Mouse (Mus musculus) forebrain, embryonic 10.5 days (tissue): ENCODE results near the gene Ubr4. TPM values are rescaled to one million over a fixed set of nuclear protein-coding genes. Genes with fewer than 3 reads are reported as not detected.
"Not testable (repeated sequence)": the region's sequence is repeated elsewhere in the genome, so short reads cannot be mapped to it uniquely, and the experiment has no call there.

ENCODE experiments used
- DNase-seq: peaks from one replicate; pipeline ENCODE4 v3.0.0-alpha.2; 2017; ENCODE audit warnings: low spot score; ENCODE audit errors: extremely low spot score
- H3K27ac ChIP-seq: fragments of 300-500 bp; sonication (generic); 2 replicates; pipeline ENCODE4 v1.5.1; 2016; ENCODE audit warnings: mild to moderate bottlenecking
- H3K27me3 ChIP-seq: fragments of 300-500 bp; sonication (generic); 2 replicates; pipeline ENCODE4 v1.6.1; 2016; ENCODE audit warnings: mild to moderate bottlenecking; ENCODE audit not compliant: poor library complexity, severe bottlenecking
- H3K36me3 ChIP-seq: fragments of 300-500 bp; sonication (generic); replicated peaks from 2 replicates; pipeline ENCODE4 v1.6.1; 2016; ENCODE audit warnings: mild to moderate bottlenecking, moderate library complexity
- H3K4me1 ChIP-seq: fragments of 300-500 bp; sonication (generic); 2 replicates; pipeline ENCODE4 v1.6.1; 2016
- H3K4me3 ChIP-seq: fragments of 300-500 bp; sonication (generic); 2 replicates; pipeline ENCODE4 v1.5.1; 2016; ENCODE audit warnings: mild to moderate bottlenecking, moderate library complexity
- H3K9me3 ChIP-seq: fragments of 300-500 bp; sonication (generic); 2 replicates; pipeline ENCODE4 v1.6.1; 2016; ENCODE audit warnings: mild to moderate bottlenecking, moderate library complexity
- WGBS: fragments of 180-500 bp; shearing (Covaris S2); methylation state at CpG from one replicate; pipeline ENCODE4 v1.1.7; 2016; 5-methylcytosine and 5-hydroxymethylcytosine counted together
- polyA plus RNA-seq: library from polyadenylated mRNA; unstranded; fragments of >200 nt; fragmentation: Nextera tagmentation; extraction: Ambion mirVana; gene quantifications from 2 replicates; pipeline ENCODE4 v1.2.1, GENCODE M21; 2016

Gene Ubr4
- polyA plus RNA-seq, 1 experiment from 2014 or later = 63.4 TPM

- Histone ChIP-seq H3K36me3 (peaks cover 98% of the 10 kb centered on the region), H3K4me3 (no peak overlapping the region), H3K27ac (no peak overlapping the region), H3K27me3 (no peaks in the 10 kb centered on the region), H3K4me1 (no peaks in the 10 kb centered on the region), H3K9me3 (no peaks in the 10 kb centered on the region)
- no peak for DNase-seq
- WGBS = 90% methylated on average over 4 of the region's 4 CpGs
These were observed 20.7 kb downstream of the Ubr4 start for GRCm38 (mm10) chr4:139373130-139373529.

- WGBS = 94% methylated on average over 10 of the region's 10 CpGs
- peaks cover 96% of the 10 kb centered on the region for H3K36me3 ChIP-seq
These were observed 21.1 kb downstream of the Ubr4 start for GRCm38 (mm10) chr4:139373531-139373930.

GRCm38 (mm10) chr4:139379719-139380118 lies 27.3 kb downstream of the Ubr4 start:
- H3K36me3 ChIP-seq = peaks cover 36% of the 10 kb centered on the region
- no peak for DNase-seq
- H3K9me3 ChIP-seq = no peaks in the 10 kb centered on the region
- peaks cover 28% of the 10 kb centered on the region for H3K4me1 ChIP-seq
- peak overlapping the region; percentile 91 for H3K27ac ChIP-seq
- peak overlapping the region; percentile 95 for H3K4me3 ChIP-seq
- H3K27me3 ChIP-seq = no peaks in the 10 kb centered on the region
- WGBS = 12% methylated on average over 8 of the region's 8 CpGs

More at GRCm38 (mm10) chr4:139373531-139373930, 21.1 kb downstream of the Ubr4 start:
- DNase-seq = no peak
- H3K4me3 ChIP-seq = no peak overlapping the region
- H3K9me3 ChIP-seq = no peaks in the 10 kb centered on the region
- no peaks in the 10 kb centered on the region for H3K4me1 ChIP-seq
- no peaks in the 10 kb centered on the region for H3K27me3 ChIP-seq
- H3K27ac ChIP-seq = no peak overlapping the region

GRCm38 (mm10) chr4:139380207-139380748 lies 27.9 kb downstream of the Ubr4 start:
- Histone ChIP-seq H3K4me1 (peaks cover 28% of the 10 kb centered on the region), H3K9me3 (no peaks in the 10 kb centered on the region), H3K27me3 (no peaks in the 10 kb centered on the region), H3K4me3 (peak overlapping the region; percentile 95), H3K27ac (peak overlapping the region; percentile 91), H3K36me3 (peaks cover 30% of the 10 kb centered on the region)
- under 1% methylated on average over 54 of the region's 54 CpGs for WGBS
- DNase-seq = peak; percentile 99

- peak overlapping the region; percentile 95 for H3K4me3 ChIP-seq
- peak overlapping the region; percentile 91 for H3K27ac ChIP-seq
- peaks cover 28% of the 10 kb centered on the region for H3K4me1 ChIP-seq
- H3K27me3 ChIP-seq = no peaks in the 10 kb centered on the region
- H3K9me3 ChIP-seq = no peaks in the 10 kb centered on the region
- peaks cover 24% of the 10 kb centered on the region for H3K36me3 ChIP-seq
- 4% methylated on average over 44 of the region's 44 CpGs for WGBS
- DNase-seq = no peak
These were observed 28.5 kb downstream of the Ubr4 start for GRCm38 (mm10) chr4:139380775-139381451.

GRCm38 (mm10) chr4:139381452-139381845 lies 29.0 kb downstream of the Ubr4 start:
- H3K27ac ChIP-seq = 0 out of 2 replicates have a peak overlapping the region, but pooled peaks have one; percentile 91
- peak overlapping the region; percentile 95 for H3K4me3 ChIP-seq
- DNase-seq = no peak
- peaks cover 28% of the 10 kb centered on the region for H3K4me1 ChIP-seq
- H3K36me3 ChIP-seq = peaks cover 18% of the 10 kb centered on the region
- H3K9me3 ChIP-seq = no peaks in the 10 kb centered on the region
- 64% methylated on average over 4 of the region's 4 CpGs for WGBS
- no peaks in the 10 kb centered on the region for H3K27me3 ChIP-seq

GRCm38 (mm10) chr4:139382231-139382630 lies 29.8 kb downstream of the Ubr4 start:
- WGBS = 85% methylated on average over 7 of the region's 7 CpGs
- Histone ChIP-seq H3K27me3 (no peaks in the 10 kb centered on the region), H3K4me3 (peak overlapping the region; percentile 95; the same call in 1 of the 2 replicates), H3K9me3 (no peaks in the 10 kb centered on the region), H3K4me1 (peaks cover 28% of the 10 kb centered on the region), H3K27ac (no peak overlapping the region), H3K36me3 (peaks cover 10% of the 10 kb centered on the region)
- DNase-seq = no peak

- Histone ChIP-seq H3K4me1 (peaks cover 23% of the 10 kb centered on the region), H3K36me3 (peaks cover 27% of the 10 kb centered on the region)
- DNase-seq, H3K4me3 ChIP-seq, H3K27ac ChIP-seq, H3K9me3 ChIP-seq, H3K27me3 ChIP-seq: not testable (repeated sequence)
- WGBS = 93% methylated on average over 5 of the region's 5 CpGs
These were observed 33.4 kb downstream of the Ubr4 start for GRCm38 (mm10) chr4:139385841-139386240.

GRCm38 (mm10) chr4:139386869-139387319 lies 34.5 kb downstream of the Ubr4 start:
- no peak for DNase-seq
- Histone ChIP-seq H3K27ac (no peak overlapping the region), H3K9me3 (no peaks in the 10 kb centered on the region), H3K4me3 (no peak overlapping the region), H3K4me1 (peaks cover 13% of the 10 kb centered on the region), H3K27me3 (no peaks in the 10 kb centered on the region), H3K36me3 (peaks cover 37% of the 10 kb centered on the region)
- WGBS = 79% methylated on average over 6 of the region's 6 CpGs

- WGBS = 90% methylated on average over 4 of the region's 4 CpGs
- Histone ChIP-seq H3K4me3 (no peak overlapping the region), H3K4me1 (no peaks in the 10 kb centered on the region), H3K9me3 (no peaks in the 10 kb centered on the region), H3K27me3 (no peaks in the 10 kb centered on the region), H3K36me3 (peaks cover 62% of the 10 kb centered on the region), H3K27ac (no peak overlapping the region)
- DNase-seq = no peak
These were observed 37.1 kb downstream of the Ubr4 start for GRCm38 (mm10) chr4:139389557-139389956.

- DNase-seq = no peak
- Histone ChIP-seq H3K9me3 (no peaks in the 10 kb centered on the region), H3K27ac (no peak overlapping the region), H3K36me3 (peaks cover 97% of the 10 kb centered on the region), H3K4me1 (no peaks in the 10 kb centered on the region), H3K27me3 (no peaks in the 10 kb centered on the region), H3K4me3 (no peak overlapping the region)
- 82% methylated on average over 2 of the region's 2 CpGs for WGBS
These were observed 43.0 kb downstream of the Ubr4 start for GRCm38 (mm10) chr4:139395431-139395830.

- DNase-seq = no peak
- Histone ChIP-seq H3K36me3 (peaks cover 99% of the 10 kb centered on the region), H3K4me1 (no peaks in the 10 kb centered on the region), H3K9me3 (no peaks in the 10 kb centered on the region), H3K4me3 (no peak overlapping the region), H3K27ac (no peak overlapping the region), H3K27me3 (no peaks in the 10 kb centered on the region)
- 86% methylated on average over 5 of the region's 5 CpGs for WGBS
These were observed 48.1 kb downstream of the Ubr4 start for GRCm38 (mm10) chr4:139400487-139400886.

- Histone ChIP-seq H3K27me3 (no peaks in the 10 kb centered on the region), H3K4me1 (no peaks in the 10 kb centered on the region), H3K9me3 (no peaks in the 10 kb centered on the region), H3K27ac (no peak overlapping the region), H3K4me3 (no peak overlapping the region), H3K36me3 (peaks cover 100% of the 10 kb centered on the region)
- DNase-seq = no peak
- 90% methylated on average over 14 of the region's 14 CpGs for WGBS
These were observed 50.8 kb downstream of the Ubr4 start for GRCm38 (mm10) chr4:139403214-139403613.
